Mouse (Mus musculus): ENCODE results near the gene Rngtt. TPM values are rescaled to one million over a fixed set of nuclear protein-coding genes. Genes with fewer than 3 reads are reported as not detected.
A peak's percentile ranks its signal among the peaks of the same experiment; 100 is the strongest.

Rngtt gene
- polyA plus RNA-seq, 1 experiment from 2014 or later: 14.3 TPM

GRCm38 (mm10) chr4:33520938-33521337 lies 210.8 kb downstream of the Rngtt start:
- no peak for TF ChIP-seq CTCF (IDR thresholded peaks at IDR 0.05; ENCODE audit: low read depth)
- H3K9me3 ChIP-seq (replicated peaks; ENCODE audit: low read length): no peaks in the 10 kb centered on the region
- no peak overlapping the region for H3K4me3 ChIP-seq (replicated peaks; ENCODE audit: low read depth, low read length)
- 66% methylated on average over 10 of the region's 10 CpGs for WGBS
- ATAC-seq (replicated peaks; ENCODE audit: low FRiP score, low read depth): no peak
- no peak overlapping the region for H3K4me2 ChIP-seq (ENCODE audit: low read length)
- H3K27me3 ChIP-seq (ENCODE audit: insufficient read depth, low read length): no peaks in the 10 kb centered on the region
- peak; percentile 23 for DNase-seq (ENCODE audit: low spot score)
- no peaks in the 10 kb centered on the region for H3K4me1 ChIP-seq (replicated peaks; ENCODE audit: insufficient read depth, low read length)
- no peaks in the 10 kb centered on the region for H3K36me3 ChIP-seq (ENCODE audit: insufficient read depth, low read length)
- no peak overlapping the region for H3K9ac ChIP-seq (ENCODE audit: low read depth, low read length)
- no peak overlapping the region for H3K27ac ChIP-seq

DNA sequence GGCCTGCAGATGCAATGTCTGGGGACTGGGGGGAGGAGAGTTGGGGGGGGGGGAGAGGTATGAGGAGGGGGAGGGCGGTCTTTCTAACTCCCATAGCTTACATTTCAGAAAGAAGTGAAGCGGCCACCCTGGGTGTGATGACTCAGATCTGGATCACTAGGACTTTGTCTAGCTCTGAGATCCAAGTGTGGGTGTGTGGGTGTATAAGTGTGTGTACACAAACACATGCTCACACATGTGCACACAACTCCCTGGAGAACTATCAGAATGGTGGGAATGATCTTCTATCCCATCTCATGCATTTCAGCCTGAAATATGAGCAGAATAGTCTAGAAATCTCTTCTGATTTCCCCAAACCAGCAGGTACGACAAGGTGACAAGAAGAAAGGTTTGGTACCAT lies 213.7 kb downstream of the Rngtt start:
- WGBS: 100% methylated on average over 3 of the region's 3 CpGs
- no peak for DNase-seq (ENCODE audit: low spot score)

GRCm38 (mm10) chr4:33524481-33525141 lies 214.5 kb downstream of the Rngtt start:
- DNase-seq (ENCODE audit: low spot score) (no peak), ATAC-seq (replicated peaks; ENCODE audit: low FRiP score, low read depth) (no peak)
- Histone ChIP-seq H3K4me1 (replicated peaks; ENCODE audit: insufficient read depth, low read length) (no peaks in the 10 kb centered on the region), H3K9ac (ENCODE audit: low read depth, low read length) (no peak overlapping the region), H3K27ac (no peak overlapping the region), H3K4me3 (replicated peaks; ENCODE audit: low read depth, low read length) (no peak overlapping the region), H3K36me3 (ENCODE audit: insufficient read depth, low read length) (no peaks in the 10 kb centered on the region), H3K4me2 (ENCODE audit: low read length) (no peak overlapping the region), H3K27me3 (ENCODE audit: insufficient read depth, low read length) (no peaks in the 10 kb centered on the region), H3K9me3 (replicated peaks; ENCODE audit: low read length) (no peaks in the 10 kb centered on the region)
- WGBS: 86% methylated on average over 10 of the region's 10 CpGs
- no peak for TF ChIP-seq CTCF (IDR thresholded peaks at IDR 0.05; ENCODE audit: low read depth)

More for the DNA sequence above, 213.7 kb downstream of the Rngtt start:
- H3K4me2 ChIP-seq (ENCODE audit: low read length): no peak overlapping the region
- TF ChIP-seq CTCF (IDR thresholded peaks at IDR 0.05; ENCODE audit: low read depth): no peak
- no peak overlapping the region for H3K4me3 ChIP-seq (replicated peaks; ENCODE audit: low read depth, low read length)
- no peaks in the 10 kb centered on the region for H3K27me3 ChIP-seq (ENCODE audit: insufficient read depth, low read length)
- no peak overlapping the region for H3K27ac ChIP-seq
- no peak for ATAC-seq (replicated peaks; ENCODE audit: low FRiP score, low read depth)
- no peaks in the 10 kb centered on the region for H3K4me1 ChIP-seq (replicated peaks; ENCODE audit: insufficient read depth, low read length)
- no peak overlapping the region for H3K9ac ChIP-seq (ENCODE audit: low read depth, low read length)
- H3K36me3 ChIP-seq (ENCODE audit: insufficient read depth, low read length): no peaks in the 10 kb centered on the region
- H3K9me3 ChIP-seq (replicated peaks; ENCODE audit: low read length): no peaks in the 10 kb centered on the region

DNA sequence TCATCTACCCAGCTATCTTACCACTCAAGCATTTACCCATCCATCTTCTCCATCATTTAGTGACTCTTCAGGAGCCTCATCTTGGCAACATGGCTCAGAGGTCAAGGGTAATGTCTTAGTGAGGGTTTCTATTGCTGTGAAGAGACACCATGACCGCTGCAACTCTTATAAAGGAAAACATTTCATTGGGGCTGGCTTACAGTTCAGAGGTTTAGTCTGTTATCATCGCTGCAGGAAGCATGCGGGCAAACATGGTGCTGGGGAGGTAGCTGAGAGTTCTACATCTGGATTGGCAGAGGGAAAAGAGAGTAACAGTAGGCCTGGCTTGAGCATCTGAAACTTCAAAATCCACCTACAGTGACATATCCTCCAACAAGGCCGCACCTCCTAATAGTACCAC lies 215.2 kb downstream of the Rngtt start:
- H3K4me2 ChIP-seq (ENCODE audit: low read length): no peak overlapping the region
- WGBS: 95% methylated on average over 4 of the region's 4 CpGs
- no peaks in the 10 kb centered on the region for H3K9me3 ChIP-seq (replicated peaks; ENCODE audit: low read length)
- no peak overlapping the region for H3K4me3 ChIP-seq (replicated peaks; ENCODE audit: low read depth, low read length)
- H3K36me3 ChIP-seq (ENCODE audit: insufficient read depth, low read length): no peaks in the 10 kb centered on the region
- no peak for DNase-seq (ENCODE audit: low spot score)
- no peak for TF ChIP-seq CTCF (IDR thresholded peaks at IDR 0.05; ENCODE audit: low read depth)
- no peaks in the 10 kb centered on the region for H3K27me3 ChIP-seq (ENCODE audit: insufficient read depth, low read length)
- no peak for ATAC-seq (replicated peaks; ENCODE audit: low FRiP score, low read depth)
- no peaks in the 10 kb centered on the region for H3K4me1 ChIP-seq (replicated peaks; ENCODE audit: insufficient read depth, low read length)
- H3K27ac ChIP-seq: no peak overlapping the region
- H3K9ac ChIP-seq (ENCODE audit: low read depth, low read length): no peak overlapping the region

- Histone ChIP-seq H3K4me3 (replicated peaks; ENCODE audit: low read depth, low read length) (no peak overlapping the region), H3K4me2 (ENCODE audit: low read length) (no peak overlapping the region), H3K9me3 (replicated peaks; ENCODE audit: low read length) (no peaks in the 10 kb centered on the region), H3K36me3 (ENCODE audit: insufficient read depth, low read length) (no peaks in the 10 kb centered on the region), H3K4me1 (replicated peaks; ENCODE audit: insufficient read depth, low read length) (no peaks in the 10 kb centered on the region), H3K27me3 (ENCODE audit: insufficient read depth, low read length) (no peaks in the 10 kb centered on the region), H3K9ac (ENCODE audit: low read depth, low read length) (no peak overlapping the region), H3K27ac (no peak overlapping the region)
- WGBS: 47% methylated on average over 7 of the region's 7 CpGs
- TF ChIP-seq CTCF (IDR thresholded peaks at IDR 0.05; ENCODE audit: low read depth): 0 out of 2 replicates have a peak, but pooled peaks have one; percentile 16
- no peak for ATAC-seq (replicated peaks; ENCODE audit: low FRiP score, low read depth)
- no peak for DNase-seq (ENCODE audit: low spot score)
These were observed 216.0 kb downstream of the Rngtt start for GRCm38 (mm10) chr4:33526092-33526491.

DNA sequence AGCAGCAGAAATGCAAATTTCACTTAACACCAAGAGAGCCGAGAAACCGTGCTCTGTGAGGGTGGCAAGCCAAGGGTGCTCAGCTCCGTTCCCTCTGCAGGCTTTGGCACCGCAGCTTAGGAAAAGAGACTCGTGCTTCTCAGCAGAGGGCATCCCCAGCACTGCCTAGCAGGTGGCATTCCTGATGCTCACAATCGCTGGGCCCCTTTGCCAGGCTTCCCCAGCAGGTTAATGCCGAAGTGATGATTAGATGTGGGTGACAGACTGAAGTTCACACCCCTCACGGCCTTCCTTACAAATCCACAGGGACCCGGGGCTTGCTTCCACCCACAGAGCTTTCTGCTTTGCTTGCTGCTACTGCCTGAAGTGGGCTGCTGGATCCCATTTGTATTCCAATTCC lies 216.6 kb downstream of the Rngtt start:
- Histone ChIP-seq H3K27me3 (ENCODE audit: insufficient read depth, low read length) (no peaks in the 10 kb centered on the region), H3K4me3 (replicated peaks; ENCODE audit: low read depth, low read length) (no peak overlapping the region), H3K4me1 (replicated peaks; ENCODE audit: insufficient read depth, low read length) (no peaks in the 10 kb centered on the region), H3K9me3 (replicated peaks; ENCODE audit: low read length) (no peaks in the 10 kb centered on the region), H3K27ac (no peak overlapping the region), H3K4me2 (ENCODE audit: low read length) (no peak overlapping the region), H3K36me3 (ENCODE audit: insufficient read depth, low read length) (no peaks in the 10 kb centered on the region), H3K9ac (ENCODE audit: low read depth, low read length) (no peak overlapping the region)
- ATAC-seq (replicated peaks; ENCODE audit: low FRiP score, low read depth): no peak
- TF ChIP-seq CTCF (IDR thresholded peaks at IDR 0.05; ENCODE audit: low read depth): no peak
- WGBS: 57% methylated on average over 9 of the region's 9 CpGs
- no peak for DNase-seq (ENCODE audit: low spot score)

GRCm38 (mm10) chr4:33532596-33532995 lies 222.5 kb downstream of the Rngtt start:
- Histone ChIP-seq H3K4me3 (replicated peaks; ENCODE audit: low read depth, low read length) (no peak overlapping the region), H3K27ac (no peak overlapping the region), H3K4me1 (replicated peaks; ENCODE audit: insufficient read depth, low read length) (no peaks in the 10 kb centered on the region), H3K9me3 (replicated peaks; ENCODE audit: low read length) (no peaks in the 10 kb centered on the region), H3K36me3 (ENCODE audit: insufficient read depth, low read length) (no peaks in the 10 kb centered on the region), H3K27me3 (ENCODE audit: insufficient read depth, low read length) (no peaks in the 10 kb centered on the region), H3K4me2 (ENCODE audit: low read length) (no peak overlapping the region), H3K9ac (ENCODE audit: low read depth, low read length) (no peak overlapping the region)
- ATAC-seq (replicated peaks; ENCODE audit: low FRiP score, low read depth) (no peak), DNase-seq (ENCODE audit: low spot score) (no peak)
- TF ChIP-seq CTCF (IDR thresholded peaks at IDR 0.05; ENCODE audit: low read depth): no peak
- 76% methylated on average over 8 of the region's 8 CpGs for WGBS

All from kidney, postnatal 0 days (tissue).